In the genomic region with DNA sequence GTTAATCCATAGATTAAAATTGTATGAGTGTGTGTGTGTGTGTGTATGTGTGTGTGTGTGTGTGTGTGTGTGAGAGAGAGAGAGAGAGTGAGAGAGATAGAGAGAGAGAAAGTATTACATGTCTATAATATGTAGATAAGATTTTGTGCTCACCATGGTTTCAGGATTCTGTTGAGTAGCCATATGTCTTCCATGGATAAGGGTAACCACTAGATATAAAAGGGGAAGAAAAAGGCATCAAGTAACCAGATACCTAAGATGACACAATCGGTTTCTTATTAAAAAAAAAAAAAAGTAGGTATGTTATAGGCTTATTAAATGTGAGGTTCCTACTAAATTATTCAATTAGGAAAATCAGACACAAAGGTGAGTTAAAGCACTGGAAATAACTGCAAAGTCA, we compare ENCODE assay signal across 19 mouse cellular contexts.
"Had no signal": no experiment of that assay in that cellular context is flagged by ENCODE, and none has a peak within 500 bp of the region (broad histone marks: within the 10 kb centered on the region; RNA-seq: fewer than 3 reads in every experiment).

No protein-coding gene starts in this region.

- H3K9me3 ChIP-seq: liver, embryonic 15.5 days; lung, embryonic 15.5 days; midbrain, embryonic 10.5 days; midbrain, embryonic 12.5 days; neural tube, embryonic 13.5 days; neural tube, embryonic 15.5 days had no signal

- H3K27me3 ChIP-seq: liver, embryonic 15.5 days; lung, embryonic 15.5 days; midbrain, embryonic 12.5 days; neural tube, embryonic 13.5 days; neural tube, embryonic 15.5 days had no signal

- H3K4me2 ChIP-seq: liver, embryonic 15.5 days; lung, embryonic 15.5 days; midbrain, embryonic 12.5 days; neural tube, embryonic 13.5 days; neural tube, embryonic 15.5 days had no signal

- H3K36me3 ChIP-seq: liver, embryonic 15.5 days; lung, embryonic 15.5 days; midbrain, embryonic 10.5 days; midbrain, embryonic 12.5 days; neural tube, embryonic 13.5 days; neural tube, embryonic 15.5 days had no signal

- H3K27ac ChIP-seq: liver, embryonic 15.5 days; lung, embryonic 15.5 days; macrophage; midbrain, embryonic 10.5 days; midbrain, embryonic 12.5 days; neural tube, embryonic 13.5 days; neural tube, embryonic 15.5 days had no signal

- ATAC-seq: liver, postnatal 0 days; lung, postnatal 0 days; midbrain, embryonic 16.5 days had no signal

- H3K4me1 ChIP-seq: liver, embryonic 15.5 days; lung, embryonic 15.5 days; midbrain, embryonic 10.5 days; midbrain, embryonic 12.5 days; neural tube, embryonic 13.5 days; neural tube, embryonic 15.5 days had no signal

- H3K4me3 ChIP-seq: liver, embryonic 15.5 days; lung, embryonic 15.5 days; midbrain, embryonic 10.5 days; midbrain, embryonic 12.5 days; myocyte; neural tube, embryonic 13.5 days; neural tube, embryonic 15.5 days had no signal

- H3K9ac ChIP-seq: liver, embryonic 15.5 days; liver, postnatal 0 days; lung, embryonic 15.5 days; midbrain, embryonic 12.5 days; neural tube, embryonic 13.5 days; neural tube, embryonic 15.5 days had no signal

- DNase-seq: liver, postnatal 0 days; lung, adult 2 months; lung, postnatal 14 days; lung, postnatal 36 days; midbrain, embryonic 14.5 days; right cerebral cortex, postnatal 14 days; thymus, adult 18-20 months; thymus, postnatal 25 days; thymus, postnatal 4 days had no signal
